Mouse (Mus musculus) bone marrow, adult 2 months (tissue): Measurements from ENCODE around the gene Rras2.

Source experiments
- CTCF ChIP-seq: fragments of 200-500 bp; IDR thresholded peaks from 2 replicates; pipeline ENCODE4 v1.5.1; 2011; ENCODE audit warnings: low read length, control low read depth; ENCODE audit not compliant: control insufficient read depth, insufficient read depth
- POLR2A ChIP-seq: fragments of 200-500 bp; IDR thresholded peaks from 2 replicates; pipeline ENCODE4 v1.6.1; 2011; ENCODE audit warnings: low read depth, mild to moderate bottlenecking, control low read depth, low read length, borderline replicate concordance; ENCODE audit not compliant: control insufficient read depth

DNA sequence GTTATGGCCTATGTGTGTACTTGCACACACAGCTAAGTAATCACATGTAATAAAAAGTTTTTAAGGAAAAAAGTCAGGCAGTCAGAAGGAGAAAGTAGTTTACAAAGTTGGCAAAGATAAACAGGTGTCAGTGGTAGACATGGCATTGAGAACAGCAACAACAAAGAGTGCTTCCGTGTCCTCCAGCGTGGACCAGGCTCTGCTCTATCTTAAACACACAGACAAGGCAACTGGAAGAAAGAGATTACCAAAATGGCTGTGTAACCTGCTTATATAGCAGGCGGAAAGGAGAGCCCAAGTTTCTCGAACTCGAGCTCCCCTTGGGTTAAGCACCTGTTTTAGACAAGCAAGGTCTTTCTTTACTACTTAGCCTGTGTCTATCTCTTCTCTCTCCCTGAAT lies 37.3 kb downstream of the Rras2 start:
- TF ChIP-seq CTCF: no peak
- no peak for TF ChIP-seq POLR2A
